20 mouse cellular contexts compared by ENCODE assay signal in genomic region chr11:76420896-76421295, GRCm38 (mm10). TPM values are rescaled to one million over a fixed set of nuclear protein-coding genes. Genes with fewer than 3 reads are reported as not detected.
A peak's percentile ranks its signal among the peaks of the same experiment; 100 is the strongest.
DNase-seq lines count a peak whose midpoint lies in the region; TF ChIP-seq lines count a peak whose summit lies in the region.
"Had no signal": no experiment of that assay in that cellular context is flagged by ENCODE, and none has a peak within 500 bp of the region (broad histone marks: within the 10 kb centered on the region; RNA-seq: fewer than 3 reads in every experiment).

No protein-coding gene starts in this region.

- no peak overlapping the region for H3K27ac ChIP-seq in gastrocnemius, adult 2 months
- H3K27ac ChIP-seq: forebrain, embryonic 10.5 days; limb, embryonic 12.5 days; liver, embryonic 12.5 days; midbrain, embryonic 13.5 days; neural tube, embryonic 13.5 days had no signal

- TF ChIP-seq CTCF in gastrocnemius, adult 2 months (IDR thresholded peaks at IDR 0.05) = no peak; the same call in 1 of the 2 replicates

- intact Hi-C loops in gastrocnemius, adult 2 months (cut with DNase I) = no loop called here

- DNase-seq in heart, postnatal 4 days = peak; percentile 40
- DNase-seq in heart, adult 9 months (ENCODE audit: low spot score in 2 of 2) = no peak
- DNase-seq in layer of hippocampus, adult 9-11 months = peak; percentile 14
- DNase-seq in layer of hippocampus, adult 11-12 months (ENCODE audit: low spot score) = no peak
- DNase-seq in gastrocnemius, adult 2 months = peak; percentile 72
- peak; percentile 36 for DNase-seq in skeletal muscle tissue, adult 2 months (ENCODE audit: low read depth, low spot score)
- DNase-seq in retina, postnatal 1 day = no peak
- DNase-seq: adrenal gland, postnatal 36 days; cerebellum, adult 18-20 months; cerebellum, postnatal 25 days; embryo, embryonic 11 days; forebrain, postnatal 0 days; lung, embryonic 14.5 days; thymus, adult 2 months had no signal

- H3K4me3 ChIP-seq in gastrocnemius, adult 2 months = no peak overlapping the region
- H3K4me3 ChIP-seq: forebrain, embryonic 10.5 days; heart, embryonic 13.5 days; limb, embryonic 12.5 days; liver, embryonic 12.5 days; midbrain, embryonic 13.5 days; neural tube, embryonic 13.5 days had no signal

RNA-seq across cellular contexts. Expression of gene Timm22, which starts 14.1 kb away (rescaled TPM):
- total RNA-seq in heart, postnatal 4 days (2021) = 10 to 100 TPM; 38.9 to 48.2 TPM
- 10 to 100 TPM; 29.0 to 45.0 TPM for total RNA-seq in gastrocnemius, adult 2 months (2021)

RNA-seq across cellular contexts. Expression of gene Nxn, which starts 22.0 kb away (rescaled TPM):
- total RNA-seq in heart, postnatal 4 days (2021) = 10 to 100 TPM; 17.2 to 20.5 TPM
- 10 to 100 TPM; 42.0 to 49.3 TPM for total RNA-seq in gastrocnemius, adult 2 months (2021)

Comparison
In these comparisons a context has a peak if more than half of its experiments do, and no peak if none do; other contexts are left out.
1. DNase-seq: peak in heart, postnatal 4 days (single experiment), layer of hippocampus, adult 9-11 months (single experiment), gastrocnemius, adult 2 months (single experiment) and skeletal muscle tissue, adult 2 months (single experiment); none in heart, adult 9 months (0 of 2), layer of hippocampus, adult 11-12 months (single experiment) and retina, postnatal 1 day (single experiment).